Mouse (Mus musculus) megakaryocyte, embryonic 14.5 days (primary cell): ENCODE data around the gene Baat. TPM values are rescaled to one million over a fixed set of nuclear protein-coding genes. Genes with fewer than 3 reads are reported as not detected.
"Not testable (repeated sequence)": the region's sequence is repeated elsewhere in the genome, so short reads cannot be mapped to it uniquely, and the experiment has no call there.

ENCODE experiments used
- H3K27me3 ChIP-seq: replicated peaks from 2 replicates; pipeline ENCODE3; 2012; ENCODE audit warnings: inconsistent platforms
- H3K36me3 ChIP-seq: replicated peaks from 2 replicates; pipeline ENCODE3; 2012; ENCODE audit warnings: low read length, inconsistent platforms, mixed read lengths
- H3K4me1 ChIP-seq: 2 replicates; pipeline ENCODE4 v1.6.1; 2012; ENCODE audit warnings: inconsistent platforms
- H3K4me3 ChIP-seq: replicated peaks from 2 replicates; pipeline ENCODE3; 2012; ENCODE audit warnings: moderate library complexity, mild to moderate bottlenecking, inconsistent platforms
- H3K9me3 ChIP-seq: 2 replicates; pipeline ENCODE4 v1.6.1; 2012; ENCODE audit warnings: inconsistent platforms
- FLI1 ChIP-seq: IDR thresholded peaks from 2 replicates; pipeline ENCODE4 v1.6.1; 2012; ENCODE audit warnings: low read length, inconsistent platforms, mixed read lengths
- GATA1 ChIP-seq: IDR thresholded peaks from 3 replicates; pipeline ENCODE4 v1.6.1; 2012; ENCODE audit warnings: mixed read lengths, low read length, inconsistent platforms, borderline replicate concordance
- polyA plus RNA-seq: library from polyadenylated mRNA; stranded (reverse); fragments of >175 nt; gene quantifications from 2 replicates; pipeline ENCODE4 v1.2.3, GENCODE M21; 2012; ENCODE audit warnings: low replicate concordance; ENCODE audit not compliant: insufficient read depth

Gene Baat
- polyA plus RNA-seq, 1 experiment, result not detected

DNA sequence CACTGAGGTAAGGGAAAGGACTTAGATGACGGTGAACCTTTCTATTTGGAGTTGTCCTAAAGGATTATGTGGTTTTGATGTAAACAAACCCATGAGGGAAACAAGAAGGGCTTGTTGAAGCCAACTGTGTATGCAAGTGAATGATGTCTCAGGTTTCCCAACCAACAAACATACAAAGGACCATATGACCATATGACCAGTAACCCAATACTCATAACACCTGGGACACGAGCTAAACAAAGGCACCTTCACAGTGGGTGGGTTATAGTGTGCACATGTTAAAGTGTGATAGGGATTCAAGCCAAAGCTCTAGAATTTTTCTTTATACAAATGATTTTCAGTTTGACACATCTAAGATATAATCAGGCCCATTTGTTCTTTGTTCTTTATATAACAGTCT is 50.2 kb downstream of the Baat start:
- Histone ChIP-seq H3K4me1 (no peaks in the 10 kb centered on the region), H3K4me3 (no peak overlapping the region), H3K36me3 (no peaks in the 10 kb centered on the region), H3K9me3 (no peaks in the 10 kb centered on the region), H3K27me3 (no peaks in the 10 kb centered on the region)
- TF ChIP-seq FLI1 (no peak), GATA1 (no peak)

DNA sequence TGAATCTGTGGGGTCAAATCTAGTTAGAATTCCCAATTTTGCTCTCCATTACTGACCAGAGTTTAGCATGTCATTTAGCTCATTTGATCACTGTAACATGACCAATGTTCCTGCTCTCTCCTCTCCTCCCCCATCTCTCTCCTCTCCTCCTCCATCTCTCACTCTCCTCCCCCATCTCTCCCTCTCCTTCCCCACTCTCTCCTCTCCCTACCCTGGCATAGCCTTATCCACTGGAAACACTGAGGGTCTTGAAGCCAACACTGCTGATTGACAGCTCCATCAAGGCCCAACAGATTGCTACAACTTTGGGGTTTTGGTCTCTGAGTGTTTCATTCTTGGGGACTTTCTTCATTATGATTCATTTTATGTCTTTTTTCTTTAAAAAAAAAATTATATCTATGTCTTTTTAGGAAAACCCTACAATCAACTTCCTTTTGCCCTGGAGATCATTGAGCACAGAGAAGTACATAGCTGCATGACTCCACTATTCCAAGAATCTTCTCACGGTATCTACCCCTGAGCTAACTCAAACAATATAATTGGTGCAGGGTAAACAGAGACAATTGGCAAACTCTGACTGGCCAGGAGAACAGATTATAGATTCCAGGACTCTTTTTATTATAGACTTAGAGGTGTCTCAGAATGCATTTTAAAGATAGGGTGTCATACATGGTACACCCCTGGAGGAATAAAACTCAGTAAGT is 54.4 kb downstream of the Baat start:
- Histone ChIP-seq H3K4me3 (no peak overlapping the region), H3K36me3 (no peaks in the 10 kb centered on the region), H3K9me3 (no peaks in the 10 kb centered on the region), H3K4me1 (no peaks in the 10 kb centered on the region), H3K27me3 (no peaks in the 10 kb centered on the region)
- TF ChIP-seq FLI1 (no peak), GATA1 (no peak)

DNA sequence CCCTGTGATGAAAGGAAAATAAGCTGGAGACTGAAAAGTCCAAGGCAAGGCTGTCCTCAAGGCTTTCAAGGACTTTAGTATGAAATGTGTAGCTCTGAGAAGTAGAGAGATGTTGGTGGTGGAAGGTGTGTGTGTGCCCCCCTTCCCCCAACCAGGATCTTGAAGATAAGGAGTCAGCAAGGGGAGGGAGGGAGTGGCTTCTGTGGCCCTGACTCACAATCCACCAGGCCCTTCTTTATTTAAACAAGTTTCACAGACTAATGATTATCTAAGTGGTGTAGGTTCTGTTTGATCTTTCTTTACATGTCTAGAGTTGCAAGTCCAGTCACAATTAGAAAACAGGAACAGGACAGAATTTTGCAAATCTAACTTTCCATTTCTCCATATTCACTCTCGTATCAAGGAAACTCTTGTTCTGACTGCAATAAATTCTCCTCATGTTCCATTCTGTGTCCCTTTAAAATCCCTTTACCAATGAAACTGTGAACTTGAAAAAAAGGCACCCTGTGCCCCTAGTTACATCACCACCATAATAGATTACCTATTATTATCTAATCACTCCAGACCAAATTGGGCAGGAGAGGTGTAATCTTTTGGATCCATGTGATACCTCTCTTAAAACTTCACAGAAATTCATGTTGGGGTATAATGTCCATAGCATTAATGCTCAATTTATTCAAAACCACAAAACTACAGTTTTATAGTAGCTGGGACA is 55.1 kb downstream of the Baat start:
- H3K4me1 ChIP-seq, H3K9me3 ChIP-seq, H3K36me3 ChIP-seq, H3K4me3 ChIP-seq, H3K27me3 ChIP-seq: not testable (repeated sequence)

Other genes starting within 250 kb of the Baat start
- gene Acnat2, start 98.4 kb downstream of the Baat start, polyA plus RNA-seq, result not detected in 2 replicates
- not detected in 2 replicates for gene Acnat1, start 32.6 kb downstream of the Baat start, polyA plus RNA-seq
- gene Mrpl50, start 14.5 kb upstream of the Baat start, polyA plus RNA-seq, result 1.4 TPM in 1 of 2 replicates, not detected in the other
- 0.84 and 1.3 TPM in 2 replicates for gene Zfp189, start 14.6 kb upstream of the Baat start, polyA plus RNA-seq
- gene Aldob, start 43.0 kb upstream of the Baat start, polyA plus RNA-seq, result not detected in 2 replicates
- 15.3 and 18.0 TPM in 2 replicates for gene Tmem246, start 91.3 kb upstream of the Baat start, polyA plus RNA-seq
- gene Rnf20, start 125.4 kb upstream of the Baat start, polyA plus RNA-seq, result 3.2 and 6.9 TPM in 2 replicates
- not detected in 2 replicates for gene Ppp3r2, start 175.5 kb upstream of the Baat start, polyA plus RNA-seq